Mouse (Mus musculus) midbrain, postnatal 0 days (tissue): Measurements from ENCODE around the gene Iqsec2. TPM values are rescaled to one million over a fixed set of nuclear protein-coding genes. Genes with fewer than 3 reads are reported as not detected.
A peak's percentile ranks its signal among the peaks of the same experiment; 100 is the strongest.

Source experiments
- ATAC-seq: fragments of 200-750 bp; cut with Nextera tagmentation; 2 replicates; pipeline ENCODE4 v1.8.0; 2017; ENCODE audit warnings: moderate number of reproducible peaks, mild to moderate bottlenecking, moderate TSS enrichment, moderate library complexity; ENCODE audit not compliant: low FRiP score
- DNase-seq: peaks from one replicate; pipeline ENCODE4 v3.0.0-alpha.2; 2015; ENCODE audit warnings: low spot score
- H3K27ac ChIP-seq: fragments of 300-500 bp; sonication (generic); 2 replicates; pipeline ENCODE4 v1.5.1; 2014; ENCODE audit warnings: low read depth, mild to moderate bottlenecking, low read length, mixed read lengths
- H3K27me3 ChIP-seq: fragments of 300-500 bp; sonication (generic); 2 replicates; pipeline ENCODE4 v1.6.1; 2014; ENCODE audit warnings: low read length, control low read depth, mixed read lengths; ENCODE audit not compliant: insufficient read depth
- H3K36me3 ChIP-seq: fragments of 300-500 bp; sonication (generic); 2 replicates; pipeline ENCODE4 v1.6.1; 2014; ENCODE audit warnings: low read length, control low read depth, mixed read lengths; ENCODE audit not compliant: insufficient read depth
- H3K4me1 ChIP-seq: fragments of 300-500 bp; sonication (generic); 2 replicates; pipeline ENCODE4 v1.6.1; 2014; ENCODE audit warnings: mild to moderate bottlenecking, control low read depth, antibody characterized with exemption, low read length, mixed read lengths; ENCODE audit not compliant: insufficient read depth
- H3K4me2 ChIP-seq: fragments of 300-500 bp; sonication (generic); 2 replicates; pipeline ENCODE4 v1.6.1; 2014; ENCODE audit warnings: low read depth, mild to moderate bottlenecking, low read length, mixed read lengths; ENCODE audit not compliant: poor library complexity, severe bottlenecking
- H3K4me3 ChIP-seq: fragments of 300-500 bp; sonication (generic); 2 replicates; pipeline ENCODE4 v1.5.1; 2014; ENCODE audit warnings: low read depth, mild to moderate bottlenecking, low read length, moderate library complexity
- H3K9ac ChIP-seq: fragments of 300-500 bp; sonication (generic); replicated peaks from 2 replicates; pipeline ENCODE4 v1.6.1; 2014; ENCODE audit warnings: mild to moderate bottlenecking, low read length, moderate library complexity, mixed read lengths; ENCODE audit not compliant: poor library complexity, severe bottlenecking
- H3K9me3 ChIP-seq: fragments of 300-500 bp; sonication (generic); 2 replicates; pipeline ENCODE4 v1.6.1; 2016; ENCODE audit warnings: low read length, control low read depth
- CTCF ChIP-seq: IDR thresholded peaks from 2 replicates; pipeline ENCODE4 v1.5.1; 2016; ENCODE audit warnings: antibody characterized with exemption, mild to moderate bottlenecking
- WGBS: fragments of 180-500 bp; shearing (Covaris S2); extraction: QIAGEN DNeasy Blood & Tissue Kit; methylation state at CpG from one replicate; pipeline ENCODE4 v1.1.7; 2014; 5-methylcytosine and 5-hydroxymethylcytosine counted together
- polyA plus RNA-seq: library from polyadenylated mRNA; unstranded; fragments of >200 nt; fragmentation: Nextera tagmentation; extraction: Ambion mirVana; gene quantifications from 2 replicates; pipeline ENCODE4 v1.2.1, GENCODE M21; 2015
- total RNA-seq: library from RNA; depleted of rRNA; stranded (reverse); fragments of >200 nt; gene quantifications from 2 replicates; pipeline ENCODE4 v1.2.3, GENCODE M21; 2014; rRNA removed

Gene Iqsec2
- total and polyA plus RNA-seq, 2 experiments from 2014 or later: 7.7 to 23.2 TPM

GRCm38 (mm10) chrX:152244492-152245189 is 100.6 kb downstream of the Iqsec2 start:
- ATAC-seq (no peak), DNase-seq (no peak)
- Histone ChIP-seq H3K4me3 (no peak overlapping the region), H3K36me3 (peaks cover 34% of the 10 kb centered on the region), H3K4me2 (no peak overlapping the region), H3K27me3 (no peaks in the 10 kb centered on the region), H3K9me3 (no peaks in the 10 kb centered on the region), H3K9ac (no peak overlapping the region), H3K4me1 (no peaks in the 10 kb centered on the region), H3K27ac (no peak overlapping the region)
- WGBS: 100% methylated on average over 2 of the region's 2 CpGs
- TF ChIP-seq CTCF: no peak

- H3K27me3 ChIP-seq: no peaks in the 10 kb centered on the region
- ATAC-seq (peak; percentile 41; the same call in 1 of the 2 replicates), DNase-seq (no peak)
- no peak overlapping the region for H3K4me3 ChIP-seq
- no peaks in the 10 kb centered on the region for H3K4me1 ChIP-seq
- peaks cover 73% of the 10 kb centered on the region for H3K36me3 ChIP-seq
- H3K9ac ChIP-seq: no peak overlapping the region
- no peak overlapping the region for H3K4me2 ChIP-seq
- no peak for TF ChIP-seq CTCF
- no peak overlapping the region for H3K27ac ChIP-seq
- no peaks in the 10 kb centered on the region for H3K9me3 ChIP-seq
- WGBS: 96% methylated on average over 11 of the region's 11 CpGs
These were observed 127.1 kb downstream of the Iqsec2 start for GRCm38 (mm10) chrX:152271189-152271588.

Other genes starting within 250 kb of the Iqsec2 start
- 51.1 and 62.8 TPM in 2 replicates for gene Hsd17b10, start 142.4 kb upstream of the Iqsec2 start, total RNA-seq
- gene Hsd17b10, start 142.4 kb upstream of the Iqsec2 start, polyA plus RNA-seq: 78.9 and 87.7 TPM in 2 replicates
- 0.33 TPM in 1 of 2 replicates, not detected in the other for gene Ribc1, start 128.0 kb upstream of the Iqsec2 start, total RNA-seq
- gene Ribc1, start 128.0 kb upstream of the Iqsec2 start, polyA plus RNA-seq: 0.61 and 1.1 TPM in 2 replicates
- 30.5 and 34.0 TPM in 2 replicates for gene Smc1a, start 127.8 kb upstream of the Iqsec2 start, total RNA-seq
- 48.9 and 51.7 TPM in 2 replicates for gene Smc1a, start 127.8 kb upstream of the Iqsec2 start, polyA plus RNA-seq
- gene Kdm5c, start 88.8 kb downstream of the Iqsec2 start, total RNA-seq: 54.4 and 58.3 TPM in 2 replicates
- 17.6 and 26.0 TPM in 2 replicates for gene Kdm5c, start 88.8 kb downstream of the Iqsec2 start, polyA plus RNA-seq
- gene Kantr, start 183.2 kb downstream of the Iqsec2 start, total RNA-seq: 17.2 and 25.3 TPM in 2 replicates
- gene Kantr, start 183.2 kb downstream of the Iqsec2 start, polyA plus RNA-seq: 34.1 and 35.3 TPM in 2 replicates
- gene Tspyl2, start 198.2 kb downstream of the Iqsec2 start, total RNA-seq: 29.1 and 42.2 TPM in 2 replicates
- 50.2 and 56.8 TPM in 2 replicates for gene Tspyl2, start 198.2 kb downstream of the Iqsec2 start, polyA plus RNA-seq
- gene Gpr173, start 224.4 kb downstream of the Iqsec2 start, total RNA-seq: 32.1 and 33.3 TPM in 2 replicates
- gene Gpr173, start 224.4 kb downstream of the Iqsec2 start, polyA plus RNA-seq: 6.8 and 7.2 TPM in 2 replicates